Mouse (Mus musculus): Measurements from ENCODE around the gene Tent2. TPM values are rescaled to one million over a fixed set of nuclear protein-coding genes. Genes with fewer than 3 reads are reported as not detected.
"Not testable (repeated sequence)": the region's sequence is repeated elsewhere in the genome, so short reads cannot be mapped to it uniquely, and the experiment has no call there.

The Tent2 gene
- polyA plus RNA-seq, 1 experiment from 2014 or later, result 71.0 TPM

- no peaks in the 10 kb centered on the region for H3K36me3 ChIP-seq (ENCODE audit: control insufficient read depth, insufficient read depth, low read length)
- H3K9ac ChIP-seq (ENCODE audit: low read length), result no peak overlapping the region
- H3K4me2 ChIP-seq (ENCODE audit: low read depth, low read length, severe bottlenecking), result no peak overlapping the region
- H3K9me3 ChIP-seq (ENCODE audit: control insufficient read depth, low read length), result no peaks in the 10 kb centered on the region
- no peaks in the 10 kb centered on the region for H3K4me1 ChIP-seq (replicated peaks; ENCODE audit: control insufficient read depth, insufficient read depth, low read length)
- H3K27me3 ChIP-seq (ENCODE audit: control insufficient read depth, insufficient read depth, low read length), result no peaks in the 10 kb centered on the region
- ATAC-seq (replicated peaks; ENCODE audit: low FRiP score), result no peak
- WGBS, result 95% methylated on average over 1 of the region's 1 CpGs
- no peak overlapping the region for H3K27ac ChIP-seq (ENCODE audit: low read depth, low read length)
- no peak for DNase-seq (ENCODE audit: low spot score)
- H3K4me3 ChIP-seq (ENCODE audit: low read depth, low read length), result no peak overlapping the region
These were observed 19.6 kb upstream of the Tent2 start for GRCm38 (mm10) chr13:93211741-93212140.

- 70% methylated on average over 5 of the region's 5 CpGs for WGBS
- ATAC-seq (replicated peaks; ENCODE audit: low FRiP score), result no peak
These were observed 451 bp upstream of the Tent2 start for GRCm38 (mm10) chr13:93192646-93193026.

GRCm38 (mm10) chr13:93189416-93189815 lies 2.8 kb downstream of the Tent2 start:
- WGBS, result 88% methylated on average over 2 of the region's 2 CpGs
- Histone ChIP-seq H3K9me3 (ENCODE audit: control insufficient read depth, low read length) (no peaks in the 10 kb centered on the region), H3K36me3 (ENCODE audit: control insufficient read depth, insufficient read depth, low read length) (no peaks in the 10 kb centered on the region), H3K9ac (ENCODE audit: low read length) (no peak overlapping the region), H3K4me3 (ENCODE audit: low read depth, low read length) (no peak overlapping the region), H3K27me3 (ENCODE audit: control insufficient read depth, insufficient read depth, low read length) (no peaks in the 10 kb centered on the region), H3K4me1 (replicated peaks; ENCODE audit: control insufficient read depth, insufficient read depth, low read length) (no peaks in the 10 kb centered on the region), H3K4me2 (ENCODE audit: low read depth, low read length, severe bottlenecking) (no peak overlapping the region), H3K27ac (ENCODE audit: low read depth, low read length) (no peak overlapping the region)
- DNase-seq (ENCODE audit: low spot score) (no peak), ATAC-seq (replicated peaks; ENCODE audit: low FRiP score) (no peak)

More at GRCm38 (mm10) chr13:93192646-93193026, 451 bp upstream of the Tent2 start:
- H3K9me3 ChIP-seq (ENCODE audit: control insufficient read depth, low read length), result no peaks in the 10 kb centered on the region
- no peak for DNase-seq (ENCODE audit: low spot score)
- peak overlapping the region; percentile 64 for H3K4me2 ChIP-seq (ENCODE audit: low read depth, low read length, severe bottlenecking)
- peak overlapping the region; percentile 93 for H3K4me3 ChIP-seq (ENCODE audit: low read depth, low read length)
- H3K36me3 ChIP-seq (ENCODE audit: control insufficient read depth, insufficient read depth, low read length), result no peaks in the 10 kb centered on the region
- H3K9ac ChIP-seq (ENCODE audit: low read length), result peak overlapping the region; percentile 94
- H3K27ac ChIP-seq (ENCODE audit: low read depth, low read length), result peak overlapping the region; percentile 81
- no peaks in the 10 kb centered on the region for H3K4me1 ChIP-seq (replicated peaks; ENCODE audit: control insufficient read depth, insufficient read depth, low read length)
- H3K27me3 ChIP-seq (ENCODE audit: control insufficient read depth, insufficient read depth, low read length), result no peaks in the 10 kb centered on the region

- Histone ChIP-seq H3K4me2 (ENCODE audit: low read depth, low read length, severe bottlenecking) (no peak overlapping the region), H3K27ac (ENCODE audit: low read depth, low read length) (no peak overlapping the region), H3K27me3 (ENCODE audit: control insufficient read depth, insufficient read depth, low read length) (no peaks in the 10 kb centered on the region), H3K9me3 (ENCODE audit: control insufficient read depth, low read length) (no peaks in the 10 kb centered on the region), H3K36me3 (ENCODE audit: control insufficient read depth, insufficient read depth, low read length) (no peaks in the 10 kb centered on the region), H3K4me1 (replicated peaks; ENCODE audit: control insufficient read depth, insufficient read depth, low read length) (no peaks in the 10 kb centered on the region), H3K9ac (ENCODE audit: low read length) (no peak overlapping the region), H3K4me3 (ENCODE audit: low read depth, low read length) (no peak overlapping the region)
- DNase-seq (ENCODE audit: low spot score) (no peak), ATAC-seq (replicated peaks; ENCODE audit: low FRiP score) (no peak)
- 95% methylated on average over 3 of the region's 3 CpGs for WGBS
These were observed 3.4 kb downstream of the Tent2 start for GRCm38 (mm10) chr13:93188738-93189137.

GRCm38 (mm10) chr13:93187792-93188191 lies 4.4 kb downstream of the Tent2 start:
- H3K9me3 ChIP-seq (ENCODE audit: control insufficient read depth, low read length); H3K4me1 ChIP-seq (replicated peaks; ENCODE audit: control insufficient read depth, insufficient read depth, low read length); H3K27me3 ChIP-seq (ENCODE audit: control insufficient read depth, insufficient read depth, low read length); H3K9ac ChIP-seq (ENCODE audit: low read length); H3K36me3 ChIP-seq (ENCODE audit: control insufficient read depth, insufficient read depth, low read length); H3K4me3 ChIP-seq (ENCODE audit: low read depth, low read length); DNase-seq (ENCODE audit: low spot score); H3K4me2 ChIP-seq (ENCODE audit: low read depth, low read length, severe bottlenecking); ATAC-seq (replicated peaks; ENCODE audit: low FRiP score); H3K27ac ChIP-seq (ENCODE audit: low read depth, low read length): not testable (repeated sequence)
- 92% methylated on average over 5 of the region's 5 CpGs for WGBS

- no peaks in the 10 kb centered on the region for H3K27me3 ChIP-seq (ENCODE audit: control insufficient read depth, insufficient read depth, low read length)
- no peaks in the 10 kb centered on the region for H3K4me1 ChIP-seq (replicated peaks; ENCODE audit: control insufficient read depth, insufficient read depth, low read length)
- WGBS, result 95% methylated on average over 1 of the region's 1 CpGs
- H3K27ac ChIP-seq (ENCODE audit: low read depth, low read length), result no peak overlapping the region
- ATAC-seq (replicated peaks; ENCODE audit: low FRiP score) (no peak), DNase-seq (ENCODE audit: low spot score) (no peak)
- H3K9me3 ChIP-seq (ENCODE audit: control insufficient read depth, low read length), result no peaks in the 10 kb centered on the region
- no peak overlapping the region for H3K4me2 ChIP-seq (ENCODE audit: low read depth, low read length, severe bottlenecking)
- H3K4me3 ChIP-seq (ENCODE audit: low read depth, low read length), result no peak overlapping the region
- peaks cover 2% of the 10 kb centered on the region; the same call in 1 of the 2 replicates for H3K36me3 ChIP-seq (ENCODE audit: control insufficient read depth, insufficient read depth, low read length)
- no peak overlapping the region for H3K9ac ChIP-seq (ENCODE audit: low read length)
These were observed 11.8 kb downstream of the Tent2 start for GRCm38 (mm10) chr13:93180351-93180750.

GRCm38 (mm10) chr13:93179522-93179921 lies 12.7 kb downstream of the Tent2 start:
- no peaks in the 10 kb centered on the region for H3K27me3 ChIP-seq (ENCODE audit: control insufficient read depth, insufficient read depth, low read length)
- 90% methylated on average over 2 of the region's 2 CpGs for WGBS
- no peak overlapping the region for H3K9ac ChIP-seq (ENCODE audit: low read length)
- H3K27ac ChIP-seq (ENCODE audit: low read depth, low read length), result no peak overlapping the region
- no peak for ATAC-seq (replicated peaks; ENCODE audit: low FRiP score)
- no peak overlapping the region for H3K4me2 ChIP-seq (ENCODE audit: low read depth, low read length, severe bottlenecking)
- H3K4me1 ChIP-seq (replicated peaks; ENCODE audit: control insufficient read depth, insufficient read depth, low read length), result no peaks in the 10 kb centered on the region
- no peaks in the 10 kb centered on the region for H3K9me3 ChIP-seq (ENCODE audit: control insufficient read depth, low read length)
- H3K36me3 ChIP-seq (ENCODE audit: control insufficient read depth, insufficient read depth, low read length), result peaks cover 2% of the 10 kb centered on the region; the same call in 1 of the 2 replicates
- DNase-seq (ENCODE audit: low spot score), result no peak
- H3K4me3 ChIP-seq (ENCODE audit: low read depth, low read length), result no peak overlapping the region

GRCm38 (mm10) chr13:93177571-93177970 lies 14.6 kb downstream of the Tent2 start:
- H3K27ac ChIP-seq (ENCODE audit: low read depth, low read length), result no peak overlapping the region
- H3K9me3 ChIP-seq (ENCODE audit: control insufficient read depth, low read length), result no peaks in the 10 kb centered on the region
- DNase-seq (ENCODE audit: low spot score) (no peak), ATAC-seq (replicated peaks; ENCODE audit: low FRiP score) (no peak)
- H3K36me3 ChIP-seq (ENCODE audit: control insufficient read depth, insufficient read depth, low read length), result peaks cover 5% of the 10 kb centered on the region
- no peak overlapping the region for H3K4me3 ChIP-seq (ENCODE audit: low read depth, low read length)
- no peaks in the 10 kb centered on the region for H3K27me3 ChIP-seq (ENCODE audit: control insufficient read depth, insufficient read depth, low read length)
- no peaks in the 10 kb centered on the region for H3K4me1 ChIP-seq (replicated peaks; ENCODE audit: control insufficient read depth, insufficient read depth, low read length)
- H3K9ac ChIP-seq (ENCODE audit: low read length), result no peak overlapping the region
- H3K4me2 ChIP-seq (ENCODE audit: low read depth, low read length, severe bottlenecking), result no peak overlapping the region

GRCm38 (mm10) chr13:93163303-93163702 lies 28.9 kb downstream of the Tent2 start:
- Histone ChIP-seq H3K36me3 (ENCODE audit: control insufficient read depth, insufficient read depth, low read length) (peaks cover 3% of the 10 kb centered on the region), H3K4me1 (replicated peaks; ENCODE audit: control insufficient read depth, insufficient read depth, low read length) (no peaks in the 10 kb centered on the region), H3K9ac (ENCODE audit: low read length) (no peak overlapping the region), H3K27me3 (ENCODE audit: control insufficient read depth, insufficient read depth, low read length) (no peaks in the 10 kb centered on the region), H3K4me3 (ENCODE audit: low read depth, low read length) (no peak overlapping the region), H3K9me3 (ENCODE audit: control insufficient read depth, low read length) (no peaks in the 10 kb centered on the region), H3K27ac (ENCODE audit: low read depth, low read length) (no peak overlapping the region), H3K4me2 (ENCODE audit: low read depth, low read length, severe bottlenecking) (no peak overlapping the region)
- whole genome bisulfite sequencing, result 93% methylated on average over 4 of the region's 4 CpGs
- ATAC-seq (replicated peaks; ENCODE audit: low FRiP score) (no peak), DNase-seq (ENCODE audit: low spot score) (no peak)

Measured in forebrain, embryonic 11.5 days (tissue).